Mouse (Mus musculus): Measurements from ENCODE around the gene Pcnt. TPM values are rescaled to one million over a fixed set of nuclear protein-coding genes. Genes with fewer than 3 reads are reported as not detected.

Gene Pcnt
- polyA plus RNA-seq, 1 experiment = 38.0 TPM

GRCm38 (mm10) chr10:76462312-76462711 lies 19.7 kb upstream of the Pcnt start:
- H3K4me3 ChIP-seq (replicated peaks; ENCODE audit: extremely low read depth, low read depth, low read length) = no peak overlapping the region
- 75% methylated on average over 7 of the region's 7 CpGs for WGBS
- DNase-seq = peak; percentile 22
- H3K4me1 ChIP-seq (ENCODE audit: control insufficient read depth, insufficient read depth, low read length) = no peaks in the 10 kb centered on the region
- no peak for TF ChIP-seq CTCF (IDR thresholded peaks at IDR 0.05; ENCODE audit: insufficient read depth, low read length)
- TF ChIP-seq POLR2A (IDR thresholded peaks at IDR 0.05; ENCODE audit: borderline replicate concordance, extremely low read depth, low read depth, low read length) = no peak

GRCm38 (mm10) chr10:76461255-76461654 lies 18.7 kb upstream of the Pcnt start:
- TF ChIP-seq POLR2A (IDR thresholded peaks at IDR 0.05; ENCODE audit: borderline replicate concordance, extremely low read depth, low read depth, low read length) = peak; percentile 9; the same call in 1 of the 2 replicates
- no peak for TF ChIP-seq CTCF (IDR thresholded peaks at IDR 0.05; ENCODE audit: insufficient read depth, low read length)
- H3K4me3 ChIP-seq (replicated peaks; ENCODE audit: extremely low read depth, low read depth, low read length) = no peak overlapping the region
- 97% methylated on average over 1 of the region's 1 CpGs for WGBS
- no peaks in the 10 kb centered on the region for H3K4me1 ChIP-seq (ENCODE audit: control insufficient read depth, insufficient read depth, low read length)
- DNase-seq = no peak

GRCm38 (mm10) chr10:76455289-76455688 lies 12.7 kb upstream of the Pcnt start:
- Histone ChIP-seq H3K4me1 (ENCODE audit: control insufficient read depth, insufficient read depth, low read length) (peaks cover 3% of the 10 kb centered on the region; the same call in 1 of the 2 replicates), H3K4me3 (replicated peaks; ENCODE audit: extremely low read depth, low read depth, low read length) (no peak overlapping the region)
- peak; percentile 47 for DNase-seq
- TF ChIP-seq POLR2A (IDR thresholded peaks at IDR 0.05; ENCODE audit: borderline replicate concordance, extremely low read depth, low read depth, low read length) (no peak), CTCF (IDR thresholded peaks at IDR 0.05; ENCODE audit: insufficient read depth, low read length) (peak; percentile 80)
- WGBS = 32% methylated on average over 5 of the region's 5 CpGs

DNA sequence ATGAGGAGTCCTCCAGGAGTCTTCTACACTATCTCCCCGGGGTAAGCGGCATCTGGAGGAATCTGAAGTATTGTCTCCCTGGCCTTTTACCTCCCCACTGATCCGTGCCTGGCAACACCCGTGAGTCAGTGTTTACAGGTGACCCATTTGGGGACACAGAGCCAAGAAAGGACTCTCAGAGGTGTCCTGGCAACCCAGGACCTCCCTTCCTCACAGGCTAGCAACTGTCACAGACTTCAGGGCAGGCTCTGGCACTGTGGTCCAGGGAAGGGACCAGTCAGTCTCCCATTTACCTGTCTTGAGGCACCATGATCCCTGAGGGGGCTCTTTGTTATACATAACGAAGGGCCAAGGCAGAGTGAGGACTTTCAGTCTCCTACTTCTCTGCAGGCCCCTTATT lies 6.3 kb upstream of the Pcnt start, which contains the start of gene 2610028H24Rik:
Gene 2610028H24Rik (plus strand): TSS at position 231 of the 400 bp plus-strand sequence.
- 61% methylated on average over 5 of the region's 5 CpGs for WGBS
- peak; percentile 59 for DNase-seq
- H3K4me1 ChIP-seq (ENCODE audit: control insufficient read depth, insufficient read depth, low read length) = peaks cover 17% of the 10 kb centered on the region
- TF ChIP-seq POLR2A (IDR thresholded peaks at IDR 0.05; ENCODE audit: borderline replicate concordance, extremely low read depth, low read depth, low read length) = peak; percentile 59; the same call in 1 of the 2 replicates
- no peak for TF ChIP-seq CTCF (IDR thresholded peaks at IDR 0.05; ENCODE audit: insufficient read depth, low read length)
- H3K4me3 ChIP-seq (replicated peaks; ENCODE audit: extremely low read depth, low read depth, low read length) = peak within 1 kb of the TSS; percentile 25

- peak; percentile 56; the same call in 1 of the 2 replicates for TF ChIP-seq POLR2A (IDR thresholded peaks at IDR 0.05; ENCODE audit: borderline replicate concordance, extremely low read depth, low read depth, low read length)
- TF ChIP-seq CTCF (IDR thresholded peaks at IDR 0.05; ENCODE audit: insufficient read depth, low read length) = no peak
- 50% methylated on average over 15 of the region's 15 CpGs for WGBS
- Histone ChIP-seq H3K4me1 (ENCODE audit: control insufficient read depth, insufficient read depth, low read length) (peaks cover 17% of the 10 kb centered on the region), H3K4me3 (replicated peaks; ENCODE audit: extremely low read depth, low read depth, low read length) (no peak overlapping the region)
- DNase-seq = peak; percentile 70
These were observed 5.0 kb upstream of the Pcnt start for GRCm38 (mm10) chr10:76447406-76448229.

- peaks cover 21% of the 10 kb centered on the region for H3K4me1 ChIP-seq (ENCODE audit: control insufficient read depth, insufficient read depth, low read length)
- 31% methylated on average over 4 of the region's 4 CpGs for WGBS
- TF ChIP-seq CTCF (IDR thresholded peaks at IDR 0.05; ENCODE audit: insufficient read depth, low read length) (no peak), POLR2A (IDR thresholded peaks at IDR 0.05; ENCODE audit: borderline replicate concordance, extremely low read depth, low read depth, low read length) (no peak)
- peak; percentile 38 for DNase-seq
- no peak overlapping the region for H3K4me3 ChIP-seq (replicated peaks; ENCODE audit: extremely low read depth, low read depth, low read length)
These were observed 3.6 kb upstream of the Pcnt start for GRCm38 (mm10) chr10:76445996-76446681.

- no peak for DNase-seq
- WGBS = 93% methylated on average over 17 of the region's 17 CpGs
- Histone ChIP-seq H3K4me3 (replicated peaks; ENCODE audit: extremely low read depth, low read depth, low read length) (no peak within 1 kb of the TSS), H3K4me1 (ENCODE audit: control insufficient read depth, insufficient read depth, low read length) (peaks cover 5% of the 10 kb centered on the region; the same call in 1 of the 2 replicates)
- TF ChIP-seq POLR2A (IDR thresholded peaks at IDR 0.05; ENCODE audit: borderline replicate concordance, extremely low read depth, low read depth, low read length) = no peak
- TF ChIP-seq CTCF (IDR thresholded peaks at IDR 0.05; ENCODE audit: insufficient read depth, low read length) = no peak
These were observed 2.3 kb downstream of the Pcnt start, which contains the start of gene AC141477.1 for GRCm38 (mm10) chr10:76440281-76440680. AC141477.1 (minus strand) TSS chr10:76440444.

GRCm38 (mm10) chr10:76439107-76439890 lies 3.3 kb downstream of the Pcnt start:
- DNase-seq = peak; percentile 34

GRCm38 (mm10) chr10:76433925-76434324 lies 8.7 kb downstream of the Pcnt start:
- no peaks in the 10 kb centered on the region for H3K4me1 ChIP-seq (ENCODE audit: control insufficient read depth, insufficient read depth, low read length)
- no peak for DNase-seq
- TF ChIP-seq POLR2A (IDR thresholded peaks at IDR 0.05; ENCODE audit: borderline replicate concordance, extremely low read depth, low read depth, low read length) = no peak
- no peak for TF ChIP-seq CTCF (IDR thresholded peaks at IDR 0.05; ENCODE audit: insufficient read depth, low read length)
- 80% methylated on average over 11 of the region's 11 CpGs for WGBS
- no peak overlapping the region for H3K4me3 ChIP-seq (replicated peaks; ENCODE audit: extremely low read depth, low read depth, low read length)

More at GRCm38 (mm10) chr10:76439107-76439890, 3.3 kb downstream of the Pcnt start:
- H3K4me1 ChIP-seq (ENCODE audit: control insufficient read depth, insufficient read depth, low read length) = peaks cover 5% of the 10 kb centered on the region; the same call in 1 of the 2 replicates
- no peak overlapping the region for H3K4me3 ChIP-seq (replicated peaks; ENCODE audit: extremely low read depth, low read depth, low read length)
- no peak for TF ChIP-seq POLR2A (IDR thresholded peaks at IDR 0.05; ENCODE audit: borderline replicate concordance, extremely low read depth, low read depth, low read length)
- TF ChIP-seq CTCF (IDR thresholded peaks at IDR 0.05; ENCODE audit: insufficient read depth, low read length) = no peak
- WGBS = 67% methylated on average over 9 of the region's 9 CpGs

All from lung, adult 2 months (tissue).